Mouse (Mus musculus): ENCODE data around the gene BC067074. TPM values are rescaled to one million over a fixed set of nuclear protein-coding genes. Genes with fewer than 3 reads are reported as not detected.

Gene BC067074
- polyA plus RNA-seq, 1 experiment, result 5.1 TPM

DNA sequence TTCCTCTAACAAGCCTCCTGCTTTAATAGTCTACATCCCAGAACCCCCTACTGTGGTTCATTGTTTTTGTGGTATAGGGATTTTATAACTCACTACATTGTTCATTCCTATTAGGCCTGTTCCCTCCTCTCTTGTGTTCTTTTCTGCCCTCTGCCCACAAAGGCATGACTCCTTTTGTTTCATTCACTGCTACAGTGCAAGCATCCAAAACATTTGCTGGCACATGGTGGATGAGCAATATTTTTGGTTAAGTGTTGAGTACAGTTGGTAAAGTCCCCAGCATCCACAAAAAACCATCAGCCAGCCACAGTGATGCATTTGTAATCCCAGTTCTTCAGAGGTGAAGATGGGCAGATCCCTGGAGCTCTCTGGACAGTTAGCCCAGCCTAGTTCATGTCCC lies 48.2 kb downstream of the BC067074 start:
- H3K4me1 ChIP-seq (ENCODE audit: control insufficient read depth, insufficient read depth, insufficient read length, low read length), result no peaks in the 10 kb centered on the region
- no peak overlapping the region for H3K27ac ChIP-seq (replicated peaks; ENCODE audit: low read depth, low read length)
- no peak overlapping the region for H3K4me3 ChIP-seq (ENCODE audit: insufficient read depth, low read depth, low read length)

DNA sequence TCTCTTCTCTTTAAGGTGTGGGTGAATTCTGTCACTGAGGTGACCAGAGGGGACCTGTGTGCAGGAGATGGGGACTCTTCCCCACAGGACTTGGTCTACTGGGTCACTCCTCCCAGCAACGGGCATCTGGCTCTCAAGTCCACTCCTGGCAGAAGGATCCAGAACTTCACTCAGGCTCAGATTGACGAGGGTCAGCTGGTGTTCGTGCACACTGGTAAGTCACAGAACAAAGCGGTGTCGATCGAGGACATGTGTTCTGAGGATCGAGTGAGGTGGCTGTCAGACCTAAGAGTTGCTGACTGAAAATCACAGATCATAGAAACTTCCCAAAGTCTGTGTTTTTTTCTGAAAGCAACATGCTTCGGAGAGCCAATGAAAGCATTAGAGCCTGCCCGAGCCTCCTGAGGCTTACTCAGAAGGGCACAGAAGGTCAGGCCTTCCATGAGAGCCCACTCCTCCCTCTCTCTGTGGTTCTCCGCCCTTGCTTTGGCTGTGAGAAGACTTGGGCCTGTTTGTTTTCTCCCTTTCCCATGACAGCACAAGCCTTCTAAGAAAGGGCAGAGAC lies 49.5 kb downstream of the BC067074 start:
- Histone ChIP-seq H3K4me1 (ENCODE audit: control insufficient read depth, insufficient read depth, insufficient read length, low read length) (no peaks in the 10 kb centered on the region), H3K27ac (replicated peaks; ENCODE audit: low read depth, low read length) (no peak overlapping the region), H3K4me3 (ENCODE audit: insufficient read depth, low read depth, low read length) (no peak overlapping the region)

DNA sequence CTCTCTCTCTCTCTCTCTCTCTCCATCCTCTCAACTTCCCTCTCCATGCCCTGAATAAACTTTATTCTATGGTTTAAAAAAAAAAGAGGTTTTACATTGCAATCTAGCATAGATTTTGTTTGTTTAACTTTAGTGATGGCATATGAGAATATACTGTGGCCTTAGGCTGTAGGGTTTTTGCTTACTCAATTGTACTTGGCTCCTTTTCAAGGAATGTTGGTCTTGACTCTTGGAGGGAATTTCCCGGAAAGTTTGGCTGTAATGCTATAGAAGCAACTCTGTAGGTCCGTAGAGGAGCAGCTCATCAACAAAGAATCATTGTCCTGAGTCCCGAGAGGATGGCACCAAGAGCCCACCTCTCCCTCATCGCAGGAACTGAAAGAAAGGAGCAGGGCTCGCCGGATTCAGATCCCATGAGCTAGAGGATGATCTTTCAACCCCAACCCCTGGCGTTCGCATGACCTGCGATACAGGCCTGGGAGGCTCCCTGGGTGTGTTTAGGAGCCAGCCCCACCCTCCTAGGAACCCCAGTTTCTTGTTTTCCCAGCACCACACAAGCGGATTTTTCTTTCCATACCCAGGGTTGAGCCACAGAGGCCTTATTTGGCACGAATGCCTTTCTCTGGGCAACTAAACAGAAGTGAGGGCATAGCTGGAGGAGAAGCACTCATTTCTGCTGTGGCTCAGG lies 57.9 kb downstream of the BC067074 start:
- H3K27ac ChIP-seq (replicated peaks; ENCODE audit: low read depth, low read length), result no peak overlapping the region

DNA sequence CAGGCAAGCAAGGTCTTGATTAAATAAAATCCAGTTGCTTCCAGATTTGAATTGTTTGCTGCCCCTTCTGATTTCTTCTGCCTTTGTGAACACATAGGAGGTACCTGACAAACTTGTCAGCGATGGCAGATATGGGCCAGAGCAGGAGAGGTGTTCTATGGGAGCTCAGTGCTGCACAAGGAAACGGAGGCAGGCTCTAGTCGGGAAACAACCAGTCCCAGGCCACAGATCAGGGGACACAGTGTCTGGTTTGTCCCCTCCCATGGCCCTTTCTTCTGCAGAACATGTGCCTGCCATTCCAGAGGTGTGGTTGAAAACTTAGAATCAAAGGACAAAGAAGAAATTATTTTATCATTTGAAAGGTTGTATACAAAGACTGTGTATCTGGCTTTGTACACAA lies 60.6 kb downstream of the BC067074 start:
- H3K4me1 ChIP-seq (ENCODE audit: control insufficient read depth, insufficient read depth, insufficient read length, low read length), result peaks cover 14% of the 10 kb centered on the region; the same call in 1 of the 2 replicates
- no peak overlapping the region for H3K27ac ChIP-seq (replicated peaks; ENCODE audit: low read depth, low read length)
- no peak overlapping the region for H3K4me3 ChIP-seq (ENCODE audit: insufficient read depth, low read depth, low read length)

More for the DNA sequence above, 57.9 kb downstream of the BC067074 start:
- Histone ChIP-seq H3K4me1 (ENCODE audit: control insufficient read depth, insufficient read depth, insufficient read length, low read length) (peaks cover 14% of the 10 kb centered on the region; the same call in 1 of the 2 replicates), H3K4me3 (ENCODE audit: insufficient read depth, low read depth, low read length) (no peak overlapping the region)

DNA sequence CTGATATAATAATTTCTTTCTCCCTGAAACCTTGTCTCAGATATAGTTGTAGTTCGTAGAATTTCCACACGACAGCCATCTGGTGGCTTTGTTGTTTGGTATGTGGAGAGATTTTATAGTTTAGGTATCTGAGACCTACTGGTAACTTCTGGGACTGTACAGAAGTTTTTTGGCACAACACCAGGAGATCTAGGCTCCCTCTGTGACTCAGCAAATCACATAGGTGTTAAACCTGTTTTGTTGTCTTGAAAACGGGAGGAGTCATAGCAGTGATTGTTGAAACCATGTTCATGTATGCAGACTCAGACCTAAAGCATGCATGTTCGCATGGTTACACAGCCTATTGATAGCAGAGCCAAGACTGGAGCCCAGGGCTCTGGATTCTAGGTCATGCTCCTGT lies 61.0 kb downstream of the BC067074 start:
- Histone ChIP-seq H3K4me1 (ENCODE audit: control insufficient read depth, insufficient read depth, insufficient read length, low read length) (peaks cover 14% of the 10 kb centered on the region; the same call in 1 of the 2 replicates), H3K27ac (replicated peaks; ENCODE audit: low read depth, low read length) (no peak overlapping the region), H3K4me3 (ENCODE audit: insufficient read depth, low read depth, low read length) (no peak overlapping the region)

DNA sequence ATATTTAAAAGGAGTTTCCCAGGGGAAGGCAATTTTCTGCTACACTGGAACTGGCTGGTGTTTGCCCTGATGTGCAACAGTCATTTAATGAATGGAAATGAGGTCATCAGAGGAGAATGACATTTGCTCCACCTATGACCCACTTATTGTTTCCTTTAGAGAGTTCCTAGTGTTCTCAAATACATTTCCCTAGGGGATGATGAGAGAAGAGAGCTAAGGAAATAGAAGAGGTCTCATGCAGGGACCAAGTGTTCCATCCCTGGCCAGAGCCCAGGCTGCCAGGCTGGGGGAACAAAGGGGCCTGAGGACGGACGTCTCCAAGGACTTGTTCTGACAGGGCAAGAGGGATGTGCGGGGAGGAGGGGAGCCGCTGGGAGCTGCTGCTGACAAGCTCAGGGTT lies 62.1 kb downstream of the BC067074 start:
- no peak overlapping the region for H3K4me3 ChIP-seq (ENCODE audit: insufficient read depth, low read depth, low read length)
- H3K4me1 ChIP-seq (ENCODE audit: control insufficient read depth, insufficient read depth, insufficient read length, low read length), result peaks cover 14% of the 10 kb centered on the region; the same call in 1 of the 2 replicates
- no peak overlapping the region for H3K27ac ChIP-seq (replicated peaks; ENCODE audit: low read depth, low read length)

DNA sequence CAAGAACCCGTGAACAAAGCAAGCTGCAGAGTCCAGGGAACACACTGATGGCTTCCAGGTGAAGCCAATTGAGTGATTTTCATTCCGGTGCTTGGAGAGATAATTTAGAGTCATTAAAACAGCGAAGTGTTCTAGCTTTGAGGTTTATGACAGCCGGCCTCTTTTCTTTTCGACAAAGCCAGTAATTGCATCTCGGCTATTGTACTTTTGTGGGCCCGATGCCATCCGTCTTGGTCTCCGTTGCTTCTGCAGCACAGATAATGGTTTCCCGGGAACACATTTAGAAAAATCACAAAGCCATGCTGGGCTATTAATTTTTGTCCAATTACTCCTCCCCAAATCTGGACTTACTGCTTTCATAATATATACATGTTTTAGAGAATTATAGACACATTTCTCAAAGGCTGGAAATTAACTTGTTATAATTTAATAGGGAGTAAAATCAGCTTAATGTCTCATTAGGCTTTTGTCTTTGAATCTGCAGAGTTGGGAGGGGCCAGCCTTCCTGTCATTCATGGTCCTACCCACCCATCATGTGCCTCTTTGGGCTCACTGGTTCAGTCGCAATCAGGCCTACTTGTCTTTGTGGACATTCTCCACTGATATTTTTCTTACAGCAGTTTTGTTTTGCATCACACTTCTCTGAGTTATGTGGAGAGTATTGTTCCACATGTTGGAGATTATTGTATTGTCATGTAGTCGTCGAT lies 64.6 kb downstream of the BC067074 start:
- Histone ChIP-seq H3K27ac (replicated peaks; ENCODE audit: low read depth, low read length) (no peak overlapping the region), H3K4me1 (ENCODE audit: control insufficient read depth, insufficient read depth, insufficient read length, low read length) (peaks cover 10% of the 10 kb centered on the region; the same call in 1 of the 2 replicates), H3K4me3 (ENCODE audit: insufficient read depth, low read depth, low read length) (no peak overlapping the region)

DNA sequence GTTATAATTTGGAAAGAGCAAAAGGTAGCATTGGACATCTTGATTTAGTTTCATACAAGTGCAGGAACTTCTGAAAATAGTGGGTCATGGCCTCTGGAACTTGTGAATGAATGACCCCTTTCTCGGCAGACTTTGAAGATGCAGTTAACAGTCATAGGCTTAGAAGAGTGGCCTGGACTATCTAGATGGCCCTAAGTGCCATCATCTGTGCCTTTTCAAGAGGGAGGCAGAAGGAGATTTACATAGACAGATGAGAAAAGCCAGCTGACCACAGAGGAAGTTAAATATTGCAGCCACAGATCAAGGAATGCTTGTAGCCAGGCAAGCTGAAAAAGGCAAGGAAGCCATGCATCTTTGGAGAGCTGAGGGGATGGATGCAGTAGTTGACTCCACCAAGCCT lies 66.7 kb downstream of the BC067074 start:
- Histone ChIP-seq H3K4me1 (ENCODE audit: control insufficient read depth, insufficient read depth, insufficient read length, low read length) (peaks cover 8% of the 10 kb centered on the region; the same call in 1 of the 2 replicates), H3K4me3 (ENCODE audit: insufficient read depth, low read depth, low read length) (no peak overlapping the region), H3K27ac (replicated peaks; ENCODE audit: low read depth, low read length) (no peak overlapping the region)

DNA sequence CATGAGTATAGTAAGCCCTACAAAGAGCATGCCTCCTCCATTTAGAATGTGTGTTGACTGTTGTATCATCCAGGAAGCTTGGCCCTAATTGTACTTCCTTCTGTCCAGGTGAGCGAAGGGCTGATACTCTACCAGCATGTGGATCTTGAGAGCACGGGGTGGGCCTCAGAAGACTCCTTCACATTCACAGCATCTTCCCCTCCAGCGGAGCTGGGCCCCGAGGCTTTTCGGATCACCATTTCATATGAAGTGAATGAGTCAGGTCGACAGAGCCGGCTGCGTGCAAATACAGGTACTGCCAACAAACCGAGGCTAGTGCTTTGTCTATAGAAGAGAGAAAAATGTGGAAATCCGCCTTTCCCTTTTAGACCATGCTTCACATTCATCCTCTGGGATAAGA lies 73.0 kb downstream of the BC067074 start:
- Histone ChIP-seq H3K4me1 (ENCODE audit: control insufficient read depth, insufficient read depth, insufficient read length, low read length) (no peaks in the 10 kb centered on the region), H3K4me3 (ENCODE audit: insufficient read depth, low read depth, low read length) (no peak overlapping the region), H3K27ac (replicated peaks; ENCODE audit: low read depth, low read length) (no peak overlapping the region)

DNA sequence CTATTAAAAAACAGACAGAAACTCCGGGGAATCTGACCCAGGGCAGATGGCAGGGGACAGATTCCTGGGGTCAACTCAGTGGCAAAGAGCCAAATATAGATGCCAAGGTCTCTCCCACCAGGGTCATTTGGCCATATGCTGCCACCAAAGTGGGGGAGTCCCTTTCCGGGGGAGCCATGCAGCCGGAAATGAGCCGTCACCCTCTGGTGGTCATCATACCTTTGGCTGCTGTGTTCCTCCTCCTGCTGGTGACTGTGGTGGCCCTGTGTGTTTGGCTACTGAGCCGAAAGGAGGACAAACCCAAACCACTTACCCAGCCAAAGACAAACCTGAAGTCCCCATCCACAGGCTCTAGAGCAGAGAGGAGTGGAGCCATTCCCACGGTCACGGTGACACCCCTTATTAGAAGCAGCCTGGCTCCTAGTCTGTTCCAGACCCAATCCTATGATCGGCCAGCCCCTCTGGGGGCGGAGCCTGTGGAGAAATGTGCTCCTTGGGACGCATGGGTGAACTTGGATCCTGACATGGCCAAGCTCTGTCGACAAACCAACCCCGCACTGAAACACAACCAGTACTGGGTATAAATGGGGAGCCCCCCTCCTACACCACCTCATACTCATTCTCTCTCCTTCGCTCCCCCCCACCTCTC lies 76.1 kb downstream of the BC067074 start:
- Histone ChIP-seq H3K4me3 (ENCODE audit: insufficient read depth, low read depth, low read length) (no peak overlapping the region), H3K27ac (replicated peaks; ENCODE audit: low read depth, low read length) (no peak overlapping the region), H3K4me1 (ENCODE audit: control insufficient read depth, insufficient read depth, insufficient read length, low read length) (no peaks in the 10 kb centered on the region)

DNA sequence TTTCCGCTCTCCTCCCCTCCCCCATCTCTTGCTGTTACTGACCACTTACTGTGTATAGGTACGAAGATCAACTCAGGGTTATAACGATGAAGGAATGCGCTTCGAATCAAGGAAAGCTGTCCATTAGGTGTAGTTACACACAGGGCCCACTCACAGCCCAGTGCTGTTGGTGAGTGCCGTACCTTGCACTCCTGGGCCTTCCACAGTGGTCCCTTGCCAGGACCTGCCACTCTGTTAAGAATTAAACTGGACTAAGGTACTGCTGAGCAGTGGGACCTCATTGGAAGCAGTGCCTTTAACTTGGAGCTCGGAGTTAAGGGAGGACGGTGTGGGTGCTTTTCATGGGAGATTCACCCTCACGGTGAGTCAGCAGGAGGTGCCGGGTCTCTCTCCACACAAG lies 76.7 kb downstream of the BC067074 start:
- Histone ChIP-seq H3K27ac (replicated peaks; ENCODE audit: low read depth, low read length) (no peak overlapping the region), H3K4me1 (ENCODE audit: control insufficient read depth, insufficient read depth, insufficient read length, low read length) (no peaks in the 10 kb centered on the region), H3K4me3 (ENCODE audit: insufficient read depth, low read depth, low read length) (no peak overlapping the region)

DNA sequence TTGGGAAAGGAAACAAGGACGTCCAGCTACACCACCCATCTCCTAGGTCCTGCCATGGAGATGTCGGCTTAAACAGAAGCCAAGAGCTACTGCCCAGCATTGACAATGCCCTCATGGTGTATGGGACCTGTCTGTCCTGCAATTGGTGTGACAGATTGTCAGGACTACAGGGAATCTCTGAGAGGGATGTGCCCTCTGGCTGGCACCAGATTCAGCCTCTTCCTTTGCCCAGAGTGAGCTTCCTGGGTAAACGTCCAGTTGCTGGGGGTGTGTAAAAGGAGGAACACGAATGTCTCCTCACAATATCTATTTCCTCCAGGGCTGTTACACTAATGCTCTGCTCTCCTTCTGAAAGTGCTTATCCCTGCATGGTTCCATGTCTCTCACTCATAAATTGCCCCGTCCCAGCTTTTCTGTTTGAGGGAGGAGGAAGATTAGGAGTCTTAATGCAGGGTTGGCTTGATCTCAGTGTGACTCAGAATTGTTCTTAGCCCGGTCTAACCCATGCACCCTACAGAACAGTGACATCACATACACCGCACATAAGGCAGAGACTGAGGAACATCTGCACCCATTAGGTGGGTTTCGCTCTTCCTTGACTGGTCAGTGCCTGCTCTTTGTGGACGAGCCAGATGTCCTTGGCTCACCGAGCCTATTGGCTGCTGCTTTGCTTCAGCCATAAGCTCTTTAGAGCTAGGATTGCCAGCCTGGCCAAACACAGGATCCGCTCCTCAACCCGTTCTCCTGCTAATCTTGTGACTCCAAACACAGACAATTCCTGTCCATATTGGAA lies 80.5 kb downstream of the BC067074 start:
- Histone ChIP-seq H3K27ac (replicated peaks; ENCODE audit: low read depth, low read length) (no peak overlapping the region), H3K4me3 (ENCODE audit: insufficient read depth, low read depth, low read length) (no peak overlapping the region), H3K4me1 (ENCODE audit: control insufficient read depth, insufficient read depth, insufficient read length, low read length) (no peaks in the 10 kb centered on the region)

DNA sequence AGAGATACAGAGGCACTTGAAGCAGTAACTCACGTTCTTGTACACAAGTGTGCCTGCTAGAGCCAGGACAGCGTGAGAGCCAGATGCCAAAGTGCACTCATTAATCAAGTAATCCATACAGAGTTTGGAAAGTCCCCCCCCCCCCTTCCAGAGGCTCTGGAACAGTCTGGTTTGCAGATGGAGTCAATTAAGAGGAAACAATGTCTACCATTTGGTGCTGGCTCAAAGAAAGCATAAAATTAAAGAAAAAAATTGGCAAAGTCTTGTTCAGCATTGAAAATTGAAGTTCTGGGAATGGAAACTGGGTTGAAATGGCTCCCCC lies 81.1 kb downstream of the BC067074 start:
- Histone ChIP-seq H3K4me3 (ENCODE audit: insufficient read depth, low read depth, low read length) (no peak overlapping the region), H3K27ac (replicated peaks; ENCODE audit: low read depth, low read length) (no peak overlapping the region), H3K4me1 (ENCODE audit: control insufficient read depth, insufficient read depth, insufficient read length, low read length) (no peaks in the 10 kb centered on the region)

DNA sequence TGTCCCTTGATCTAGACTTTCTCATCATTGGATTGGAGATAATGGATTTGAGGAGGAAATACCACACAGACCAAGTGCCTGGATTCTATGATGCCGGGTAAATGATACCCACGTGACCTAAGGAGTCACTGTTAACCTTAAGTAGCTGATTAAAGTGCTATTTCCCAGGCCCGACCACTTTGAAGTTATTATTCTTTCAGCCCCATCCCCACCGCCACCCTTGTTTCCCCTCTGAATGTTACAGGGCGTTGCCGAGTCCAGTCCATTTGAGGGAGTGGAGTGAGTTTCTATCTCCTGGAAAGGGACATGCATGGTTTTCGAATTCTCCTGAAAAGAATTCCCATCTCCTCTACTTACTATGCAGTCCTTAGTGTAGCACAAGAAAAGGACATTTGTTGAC lies 84.7 kb downstream of the BC067074 start:
- no peak overlapping the region for H3K4me3 ChIP-seq (ENCODE audit: insufficient read depth, low read depth, low read length)
- no peaks in the 10 kb centered on the region for H3K4me1 ChIP-seq (ENCODE audit: control insufficient read depth, insufficient read depth, insufficient read length, low read length)
- no peak overlapping the region for H3K27ac ChIP-seq (replicated peaks; ENCODE audit: low read depth, low read length)

DNA sequence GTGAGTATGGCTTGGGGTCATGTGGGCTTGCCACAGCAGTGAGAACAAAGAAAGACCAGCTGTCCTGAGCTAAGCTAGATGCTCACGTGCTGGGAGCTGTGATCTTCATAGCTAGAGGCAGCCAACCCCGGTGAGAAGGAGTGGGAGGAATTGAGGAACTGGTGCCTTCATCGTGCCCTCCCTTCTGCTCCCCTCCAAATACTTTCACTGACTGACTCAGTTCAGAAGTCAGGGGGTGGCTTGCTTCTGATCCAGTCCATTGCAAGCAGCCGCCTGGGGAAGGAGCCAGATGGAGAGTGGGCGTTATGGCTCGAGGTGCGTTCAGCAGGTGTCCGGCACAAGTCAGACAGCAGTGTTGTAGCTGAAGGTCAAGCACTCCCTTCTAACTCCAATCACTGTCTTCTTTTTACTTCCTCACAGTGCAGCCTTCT lies 86.0 kb downstream of the BC067074 start:
- no peak overlapping the region for H3K4me3 ChIP-seq (ENCODE audit: insufficient read depth, low read depth, low read length)
- H3K27ac ChIP-seq (replicated peaks; ENCODE audit: low read depth, low read length), result peak overlapping the region; percentile 55; the same call in 1 of the 2 replicates
- H3K4me1 ChIP-seq (ENCODE audit: control insufficient read depth, insufficient read depth, insufficient read length, low read length), result no peaks in the 10 kb centered on the region

All from brown adipose tissue, adult 24 weeks (tissue).